Mouse (Mus musculus) kidney, postnatal 0 days (tissue): ENCODE measurements around the gene Lzic. TPM values are rescaled to one million over a fixed set of nuclear protein-coding genes. Genes with fewer than 3 reads are reported as not detected.
A peak's percentile ranks its signal among the peaks of the same experiment; 100 is the strongest.
"Not testable (repeated sequence)": the region's sequence is repeated elsewhere in the genome, so short reads cannot be mapped to it uniquely, and the experiment has no call there.

Source experiments
- ATAC-seq: fragments of 200-750 bp; cut with Nextera tagmentation; replicated peaks from 2 replicates; pipeline ENCODE4 v1.8.0; 2017; ENCODE audit warnings: low read depth, moderate number of reproducible peaks, moderate TSS enrichment, moderate library complexity; ENCODE audit not compliant: low FRiP score
- DNase-seq: peaks from one replicate; pipeline ENCODE4 v3.0.0-alpha.2; 2016; ENCODE audit warnings: low spot score
- H3K27ac ChIP-seq: fragments of 300-500 bp; sonication (generic); 2 replicates; pipeline ENCODE4 v1.5.1; 2014; ENCODE audit warnings: mild to moderate bottlenecking
- H3K27me3 ChIP-seq: fragments of 300-500 bp; sonication (generic); 2 replicates; pipeline ENCODE4 v1.6.1; 2014; ENCODE audit warnings: low read length, mixed read lengths; ENCODE audit not compliant: insufficient read depth
- H3K36me3 ChIP-seq: fragments of 300-500 bp; sonication (generic); 2 replicates; pipeline ENCODE4 v1.6.1; 2014; ENCODE audit warnings: low read length, mixed read lengths; ENCODE audit not compliant: insufficient read depth
- H3K4me1 ChIP-seq: fragments of 300-500 bp; sonication (generic); replicated peaks from 2 replicates; pipeline ENCODE4 v1.6.1; 2014; ENCODE audit warnings: antibody characterized with exemption, low read length, mixed read lengths; ENCODE audit not compliant: insufficient read depth
- H3K4me2 ChIP-seq: fragments of 300-500 bp; sonication (generic); 2 replicates; pipeline ENCODE4 v1.6.1; 2014; ENCODE audit warnings: mild to moderate bottlenecking, low read length, moderate library complexity, mixed read lengths
- H3K4me3 ChIP-seq: fragments of 300-500 bp; sonication (generic); replicated peaks from 2 replicates; pipeline ENCODE4 v1.5.1; 2014; ENCODE audit warnings: low read depth, low read length
- H3K9ac ChIP-seq: fragments of 300-500 bp; sonication (generic); 2 replicates; pipeline ENCODE4 v1.6.1; 2014; ENCODE audit warnings: low read depth, low read length
- H3K9me3 ChIP-seq: fragments of 300-500 bp; sonication (generic); replicated peaks from 2 replicates; pipeline ENCODE4 v1.6.1; 2016; ENCODE audit warnings: low read length, inconsistent platforms, mixed read lengths
- CTCF ChIP-seq: IDR thresholded peaks from 2 replicates; pipeline ENCODE4 v1.5.1; 2016; ENCODE audit warnings: antibody characterized with exemption, low read depth, mild to moderate bottlenecking, moderate library complexity
- WGBS: fragments of 180-500 bp; shearing (Covaris S2); extraction: QIAGEN DNeasy Blood & Tissue Kit; methylation state at CpG from one replicate; pipeline ENCODE4 v1.1.7; 2014; 5-methylcytosine and 5-hydroxymethylcytosine counted together
- polyA plus RNA-seq: library from polyadenylated mRNA; unstranded; fragments of >200 nt; fragmentation: Nextera tagmentation; extraction: Ambion mirVana; gene quantifications from 2 replicates; pipeline ENCODE4 v1.2.1, GENCODE M21; 2015

Lzic gene
- polyA plus RNA-seq, 1 experiment from 2014 or later = 31.7 TPM

- ATAC-seq (no peak), DNase-seq (no peak)
- H3K9me3 ChIP-seq = no peaks in the 10 kb centered on the region
- no peaks in the 10 kb centered on the region for H3K4me1 ChIP-seq
- no peak overlapping the region for H3K27ac ChIP-seq
- no peak for TF ChIP-seq CTCF
- H3K36me3 ChIP-seq = no peaks in the 10 kb centered on the region
- no peak overlapping the region for H3K4me3 ChIP-seq
- no peaks in the 10 kb centered on the region for H3K27me3 ChIP-seq
- no peak overlapping the region for H3K4me2 ChIP-seq
- no peak overlapping the region for H3K9ac ChIP-seq
- 82% methylated on average over 5 of the region's 5 CpGs for WGBS
These were observed 26.5 kb upstream of the Lzic start for GRCm38 (mm10) chr4:149458526-149458925.

- 76% methylated on average over 1 of the region's 1 CpGs for WGBS
- TF ChIP-seq CTCF = no peak
These were observed 25.6 kb upstream of the Lzic start for GRCm38 (mm10) chr4:149459425-149459824.

GRCm38 (mm10) chr4:149460475-149460874 lies 24.6 kb upstream of the Lzic start:
- H3K9me3 ChIP-seq, H3K4me3 ChIP-seq, DNase-seq, H3K27me3 ChIP-seq, H3K27ac ChIP-seq, H3K4me2 ChIP-seq, ATAC-seq, H3K36me3 ChIP-seq, H3K4me1 ChIP-seq, H3K9ac ChIP-seq: not testable (repeated sequence)
- peak; percentile 43 for TF ChIP-seq CTCF
- 95% methylated on average over 2 of the region's 2 CpGs for WGBS

More at GRCm38 (mm10) chr4:149459425-149459824, 25.6 kb upstream of the Lzic start:
- Histone ChIP-seq H3K9me3 (no peaks in the 10 kb centered on the region), H3K9ac (no peak overlapping the region), H3K36me3 (no peaks in the 10 kb centered on the region), H3K27me3 (no peaks in the 10 kb centered on the region), H3K4me1 (no peaks in the 10 kb centered on the region), H3K4me3 (no peak overlapping the region), H3K4me2 (no peak overlapping the region), H3K27ac (no peak overlapping the region)
- no peak for ATAC-seq
- no peak for DNase-seq

GRCm38 (mm10) chr4:149461579-149462304 lies 23.3 kb upstream of the Lzic start:
- no peak overlapping the region for H3K9ac ChIP-seq
- H3K4me3 ChIP-seq = no peak overlapping the region
- DNase-seq (no peak), ATAC-seq (peak; percentile 46; the same call in 1 of the 2 replicates)
- H3K27ac ChIP-seq = no peak overlapping the region
- WGBS = 46% methylated on average over 6 of the region's 7 CpGs
- H3K27me3 ChIP-seq = no peaks in the 10 kb centered on the region
- H3K36me3 ChIP-seq = no peaks in the 10 kb centered on the region
- TF ChIP-seq CTCF = no peak
- H3K4me1 ChIP-seq = no peaks in the 10 kb centered on the region
- no peaks in the 10 kb centered on the region for H3K9me3 ChIP-seq
- H3K4me2 ChIP-seq = no peak overlapping the region

GRCm38 (mm10) chr4:149462305-149462971 lies 22.6 kb upstream of the Lzic start:
- Histone ChIP-seq H3K9me3 (no peaks in the 10 kb centered on the region), H3K27me3 (no peaks in the 10 kb centered on the region), H3K36me3 (no peaks in the 10 kb centered on the region), H3K4me3 (no peak overlapping the region), H3K4me1 (no peaks in the 10 kb centered on the region), H3K27ac (no peak overlapping the region), H3K4me2 (no peak overlapping the region), H3K9ac (no peak overlapping the region)
- DNase-seq (no peak), ATAC-seq (no peak)
- no peak for TF ChIP-seq CTCF
- 73% methylated on average over 6 of the region's 6 CpGs for WGBS

GRCm38 (mm10) chr4:149463435-149463950 lies 21.5 kb upstream of the Lzic start:
- H3K4me3 ChIP-seq = no peak overlapping the region
- ATAC-seq = no peak
- no peak overlapping the region for H3K4me2 ChIP-seq
- WGBS = 70% methylated on average over 6 of the region's 6 CpGs
- H3K27me3 ChIP-seq = no peaks in the 10 kb centered on the region
- no peak overlapping the region for H3K27ac ChIP-seq
- no peak for TF ChIP-seq CTCF
- no peaks in the 10 kb centered on the region for H3K9me3 ChIP-seq
- no peak for DNase-seq
- H3K36me3 ChIP-seq = 0 out of 2 replicates have a peak, but pooled peaks cover under 1% of the 10 kb centered on the region
- no peak overlapping the region for H3K9ac ChIP-seq
- H3K4me1 ChIP-seq = no peaks in the 10 kb centered on the region
